Mouse (Mus musculus) Patski (cell line): ENCODE measurements around the gene Tctn3. TPM values are rescaled to one million over a fixed set of nuclear protein-coding genes. Genes with fewer than 3 reads are reported as not detected.

Experiments
- ATAC-seq: fragments of 100-300 bp; one replicate; pipeline ENCODE4 v1.8.0; 2021
- CTCF ChIA-PET: fragments of 350-600 bp; sonication (Branson Sonifier 250); formaldehyde crosslinking; loops from one replicate; lab custom pipeline; 2022; ENCODE audit warnings: inconsistent platforms; lab: Charles Lee
- POLR2A ChIA-PET: fragments of 350-600 bp; sonication (Branson Sonifier 250); formaldehyde crosslinking; loops from one replicate; lab custom pipeline; 2022; ENCODE audit warnings: antibody characterized with exemption, inconsistent platforms; lab: Charles Lee
- DNase-seq: peaks from one replicate; pipeline ENCODE4 v3.0.0-alpha.2; 2011; ENCODE audit warnings: low read depth, low spot score
- H3K27me3 ChIP-seq: fragments of 371-371 bp; one replicate; pipeline ENCODE4 v1.5.1; 2021
- CTCF ChIP-seq: fragments of 100-300 bp; IDR thresholded peaks from one replicate; pipeline ENCODE4 v1.5.1; 2021
- in situ Hi-C: fragments of 300-500 bp; cut with MboI; formaldehyde crosslinking; loops from 3 replicates; pipeline ENCODE4 v1.11.1; 2018; ENCODE audit warnings: low pct_unique_long_range_greater_than_20kb, mixed read lengths
- polyA plus RNA-seq: library from polyadenylated mRNA; unstranded; gene quantifications from one replicate; pipeline ENCODE4 v1.2.3, GENCODE M21; 2021

Gene Tctn3
- 19.9 TPM for polyA plus RNA-seq

DNA sequence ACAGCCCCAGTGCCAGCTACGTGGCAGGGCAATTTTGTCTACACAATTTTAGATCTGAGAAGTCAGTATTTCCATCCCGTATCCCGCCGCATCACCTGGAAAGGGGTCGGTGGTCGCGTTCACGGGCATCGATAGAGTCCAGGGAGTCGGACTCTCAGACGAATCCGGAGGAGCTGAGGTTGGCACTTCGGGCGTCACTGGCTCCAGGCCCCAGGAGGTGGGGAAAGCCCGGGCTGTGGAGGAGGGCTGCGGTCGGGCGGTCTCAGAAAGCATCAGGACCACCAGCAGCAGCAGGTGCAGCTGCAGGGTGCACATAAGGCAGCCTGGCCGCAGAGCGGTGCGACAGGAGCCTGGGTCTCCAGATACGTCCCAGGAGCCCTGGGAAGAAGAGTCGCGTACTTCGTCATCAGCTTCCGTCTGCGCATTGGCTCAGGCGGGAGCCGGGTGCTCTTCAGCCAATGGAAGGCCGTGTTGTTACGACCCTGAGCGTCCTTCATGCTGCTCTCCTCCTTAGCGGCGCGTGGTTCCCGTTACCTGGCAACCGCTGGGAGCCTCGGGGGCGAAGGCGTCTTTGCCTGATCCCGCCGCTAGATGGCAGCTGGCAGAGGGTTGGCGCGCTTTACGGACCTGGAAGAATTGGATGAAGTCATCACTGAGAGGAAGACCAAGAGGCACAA is at the start of gene Tctn3, which contains the start of gene Entpd1:
TSS of gene Tctn3 (minus strand) at position 404 of the 677 bp plus-strand sequence.
TSS of gene Entpd1 (plus strand) at position 537 of the 677 bp plus-strand sequence.
- peak; percentile 99 for TF ChIP-seq CTCF
- DNase-seq (peak; percentile 91), ATAC-seq (peak; percentile 99)
- peaks cover 8% of the 10 kb centered on the region for H3K27me3 ChIP-seq
- in situ Hi-C loops, result loop anchor here (5.0 to 10.0 kb wide), 2 partner anchors 110 to 223 kb away; partner anchors contain the start of gene Ccnj
- POLR2A ChIA-PET, result interaction anchor here (1.7 kb wide), 1 partner anchor 110 kb away, joined by 9 read pairs; no protein-coding TSS in a partner anchor
- CTCF ChIA-PET, result interaction anchor here (0.8 to 8.4 kb wide), 9 partner anchors 13 to 266 kb away, joined by 3 to 69 read pairs (median 3); no protein-coding TSS in a partner anchor

DNA sequence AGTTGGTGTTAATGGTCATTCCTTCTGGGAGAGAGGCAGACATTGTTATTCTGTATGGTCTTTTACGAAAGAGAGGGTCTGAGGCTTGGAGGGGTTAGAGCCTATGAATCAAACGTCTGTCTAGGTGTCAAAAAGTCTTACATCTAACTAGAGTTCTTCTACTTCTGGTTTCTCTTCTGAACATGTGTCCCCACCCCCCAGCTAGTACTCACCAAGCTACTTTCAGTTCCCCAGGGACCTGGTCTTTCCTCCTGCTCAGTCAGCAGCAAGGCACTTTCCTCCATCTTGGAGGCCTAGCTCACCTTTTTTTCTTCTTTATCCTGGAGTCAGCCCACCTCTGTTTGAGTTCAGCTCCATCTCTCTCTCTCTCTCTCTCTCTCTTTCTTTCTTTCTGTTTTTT is 49.1 kb upstream of the Tctn3 start:
- POLR2A ChIA-PET, result interaction anchor here (0.5 kb wide), 1 partner anchor 322 kb away, joined by 4 read pairs; no protein-coding TSS in a partner anchor
- CTCF ChIA-PET, result interaction anchor here (1.1 to 1.3 kb wide), 2 partner anchors 21 to 61 kb away, joined by 3 read pairs; no protein-coding TSS in a partner anchor
- ATAC-seq (no peak), DNase-seq (no peak)
- H3K27me3 ChIP-seq, result peaks cover 23% of the 10 kb centered on the region
- in situ Hi-C loops, result no loop called here
- no peak for TF ChIP-seq CTCF

DNA sequence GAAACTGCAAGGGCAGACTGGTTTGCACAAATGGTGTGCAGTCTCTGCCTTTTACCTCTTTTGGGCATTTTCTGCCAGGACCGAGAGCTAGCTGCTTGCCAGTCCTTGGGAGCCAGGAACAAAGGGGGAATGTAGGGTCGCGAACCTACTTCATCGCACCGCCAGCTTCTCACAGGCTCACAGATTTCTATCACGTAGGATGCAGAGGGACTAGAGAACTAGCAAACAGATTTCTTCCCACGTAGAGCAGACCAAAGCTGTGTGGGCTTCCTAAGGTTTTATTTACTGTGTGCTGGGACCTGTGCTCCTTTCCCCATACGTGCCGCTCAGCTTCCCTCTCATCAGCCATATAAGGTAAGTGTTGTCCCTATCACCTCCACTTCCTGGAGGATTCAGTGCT is 48.5 kb upstream of the Tctn3 start:
- in situ Hi-C loops, result no loop called here
- H3K27me3 ChIP-seq, result peaks cover 23% of the 10 kb centered on the region
- ATAC-seq, result no peak
- ChIA-PET CTCF (interaction anchor here (1.1 kb wide), 1 partner anchor 20 kb away, joined by 3 read pairs; no protein-coding TSS in a partner anchor), POLR2A (interaction anchor here (1.1 kb wide), 1 partner anchor 9 kb away, joined by 4 read pairs; no protein-coding TSS in a partner anchor)
- TF ChIP-seq CTCF, result no peak
- DNase-seq, result no peak

DNA sequence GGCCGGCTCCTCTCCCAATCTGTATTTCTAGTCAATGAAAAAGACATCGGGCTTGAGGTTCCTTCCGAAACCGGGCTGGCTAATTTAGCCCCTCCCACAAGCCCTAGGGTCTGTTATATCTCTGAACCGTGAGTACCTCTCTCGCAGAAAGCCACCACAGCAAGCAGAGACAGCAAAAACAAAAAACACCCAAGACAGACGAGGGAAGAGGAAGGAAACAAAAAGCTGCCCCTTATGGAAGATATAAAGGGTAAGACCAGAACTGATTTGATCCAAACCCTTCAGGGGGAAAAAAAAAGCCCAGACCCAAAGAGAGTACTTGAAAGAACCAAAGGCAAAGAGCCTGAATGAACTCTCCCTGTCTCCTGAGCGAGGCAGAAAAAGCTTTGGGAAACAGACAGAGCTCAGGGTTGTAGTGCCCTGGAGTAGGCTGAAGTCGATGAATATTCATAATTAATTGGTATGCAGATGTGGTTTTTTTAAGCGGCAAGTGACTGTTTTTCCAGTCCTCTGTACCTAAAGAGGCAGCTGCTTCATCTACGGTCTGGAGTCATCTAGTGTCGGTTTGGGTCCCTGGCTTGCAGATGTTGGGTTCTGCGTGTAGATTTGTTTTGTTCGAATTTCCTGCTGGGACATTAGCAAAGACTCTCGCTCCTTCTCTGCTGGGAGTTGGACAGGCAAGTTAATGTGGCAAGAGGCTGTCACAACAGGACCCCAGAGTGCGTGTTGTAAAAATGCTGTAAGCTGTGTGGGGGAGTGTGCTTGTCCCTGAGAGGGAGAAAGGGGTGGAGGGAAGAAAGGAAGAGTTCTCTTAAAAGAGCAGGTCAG is 47.8 kb upstream of the Tctn3 start:
- TF ChIP-seq CTCF, result no peak
- no peak for DNase-seq
- in situ Hi-C loops, result no loop called here
- ATAC-seq, result no peak
- ChIA-PET CTCF (interaction anchor here (1.3 kb wide), 1 partner anchor 62 kb away, joined by 4 read pairs; no protein-coding TSS in a partner anchor), POLR2A (interaction anchor here (0.8 to 1.1 kb wide), 2 partner anchors 9 to 61 kb away, joined by 4 to 9 read pairs; no protein-coding TSS in a partner anchor)
- H3K27me3 ChIP-seq, result peaks cover 23% of the 10 kb centered on the region

DNA sequence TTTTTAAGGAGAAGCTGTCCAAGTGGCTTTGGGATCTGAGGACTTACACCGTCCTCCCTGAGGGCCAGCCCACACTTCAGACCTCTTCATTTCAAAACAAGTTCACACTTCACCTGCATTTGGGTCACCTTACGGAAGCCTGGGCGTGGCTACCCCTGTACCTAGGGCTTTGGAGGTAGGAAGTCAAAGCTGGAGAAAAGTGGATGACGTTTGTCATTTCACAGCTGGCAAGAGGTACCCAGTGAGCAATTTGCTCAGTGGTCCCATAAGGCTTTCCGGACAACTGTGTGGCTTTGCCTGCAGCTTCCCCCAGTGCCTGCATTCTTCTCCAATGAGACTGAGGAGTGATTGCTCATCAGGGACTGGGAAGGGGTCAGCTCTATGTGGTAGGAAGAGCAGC is 46.9 kb upstream of the Tctn3 start:
- DNase-seq, result no peak
- TF ChIP-seq CTCF, result no peak
- ATAC-seq, result no peak
- in situ Hi-C loops, result no loop called here
- ChIA-PET POLR2A (interaction anchor here (0.8 to 0.9 kb wide), 3 partner anchors 22 to 62 kb away, joined by 3 to 9 read pairs (median 3); no protein-coding TSS in a partner anchor), CTCF (interaction anchor here (1.3 kb wide), 1 partner anchor 63 kb away, joined by 4 read pairs; no protein-coding TSS in a partner anchor)
- H3K27me3 ChIP-seq, result peaks cover 23% of the 10 kb centered on the region

DNA sequence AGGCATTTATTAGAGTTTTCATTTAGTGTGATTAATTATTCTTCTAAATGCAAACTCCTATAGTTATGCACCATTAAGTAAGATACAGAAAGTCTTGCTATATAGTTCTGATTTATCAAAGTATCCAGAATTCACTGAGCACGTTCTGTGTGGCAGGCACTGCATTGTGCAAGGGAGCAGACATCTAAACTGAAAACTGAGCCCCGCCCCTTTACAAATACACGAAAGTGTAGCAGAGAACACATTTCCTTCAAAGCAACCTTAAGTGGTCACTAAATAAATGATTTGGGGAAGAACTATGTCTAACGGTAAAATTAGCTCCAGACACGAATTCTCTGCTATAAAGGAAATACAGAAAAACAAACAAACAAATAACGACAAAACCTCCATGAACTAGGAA is 46.2 kb upstream of the Tctn3 start:
- in situ Hi-C loops, result no loop called here
- TF ChIP-seq CTCF, result no peak
- ATAC-seq, result no peak
- no peak for DNase-seq
- POLR2A ChIA-PET, result interaction anchor here (0.9 kb wide), 1 partner anchor 24 kb away, joined by 3 read pairs; no protein-coding TSS in a partner anchor
- CTCF ChIA-PET, result interaction anchor here (1.3 kb wide), 1 partner anchor 63 kb away, joined by 4 read pairs; no protein-coding TSS in a partner anchor
- H3K27me3 ChIP-seq, result peaks cover 23% of the 10 kb centered on the region

DNA sequence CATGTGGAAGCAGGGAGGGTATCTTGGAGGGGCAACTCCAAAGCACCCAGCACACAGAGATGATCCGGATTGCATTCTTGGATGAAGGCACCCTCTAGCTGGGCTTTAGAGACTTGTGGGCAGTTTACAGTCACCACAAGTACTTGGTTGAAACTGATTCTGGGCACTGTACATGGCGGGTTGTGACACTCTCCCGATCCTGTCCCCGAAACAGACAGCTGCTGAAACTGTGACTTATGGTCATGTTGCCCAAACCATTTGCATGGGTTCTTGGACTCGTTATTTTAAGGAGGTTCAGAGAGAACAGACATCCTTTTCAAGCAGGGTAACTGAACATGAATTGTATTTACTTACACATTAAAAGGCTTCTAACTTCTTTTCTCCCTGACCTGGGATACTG is 44.2 kb upstream of the Tctn3 start:
- no peak for DNase-seq
- in situ Hi-C loops, result no loop called here
- TF ChIP-seq CTCF, result no peak
- ATAC-seq, result no peak
- peaks cover 26% of the 10 kb centered on the region for H3K27me3 ChIP-seq
- ChIA-PET POLR2A (no interaction called here), CTCF (interaction anchor here (0.6 kb wide), 1 partner anchor 11 kb away, joined by 4 read pairs; no protein-coding TSS in a partner anchor)

DNA sequence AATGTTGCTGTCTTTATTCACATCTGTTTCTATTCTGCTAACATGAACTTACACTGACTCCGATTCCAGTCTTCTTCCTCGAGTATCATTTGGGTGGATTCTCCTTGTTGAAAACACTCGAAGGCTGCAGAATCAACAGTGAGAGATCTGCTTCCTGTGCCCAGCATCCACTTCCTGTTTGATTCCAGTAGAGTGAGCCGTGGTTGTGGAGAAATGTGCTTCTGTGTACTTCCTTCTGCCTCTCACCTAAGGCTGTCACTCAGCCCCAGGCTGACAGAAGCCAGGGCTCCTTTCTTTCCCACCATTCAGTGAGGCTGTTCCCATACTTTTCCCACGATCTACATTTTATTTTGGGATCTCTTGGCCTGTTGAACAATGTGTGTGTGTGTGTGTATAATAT is 38.1 kb upstream of the Tctn3 start:
- POLR2A ChIA-PET, result no interaction called here
- ATAC-seq (no peak), DNase-seq (no peak)
- CTCF ChIA-PET, result no interaction called here
- peaks cover 7% of the 10 kb centered on the region for H3K27me3 ChIP-seq
- in situ Hi-C loops, result no loop called here
- no peak for TF ChIP-seq CTCF

DNA sequence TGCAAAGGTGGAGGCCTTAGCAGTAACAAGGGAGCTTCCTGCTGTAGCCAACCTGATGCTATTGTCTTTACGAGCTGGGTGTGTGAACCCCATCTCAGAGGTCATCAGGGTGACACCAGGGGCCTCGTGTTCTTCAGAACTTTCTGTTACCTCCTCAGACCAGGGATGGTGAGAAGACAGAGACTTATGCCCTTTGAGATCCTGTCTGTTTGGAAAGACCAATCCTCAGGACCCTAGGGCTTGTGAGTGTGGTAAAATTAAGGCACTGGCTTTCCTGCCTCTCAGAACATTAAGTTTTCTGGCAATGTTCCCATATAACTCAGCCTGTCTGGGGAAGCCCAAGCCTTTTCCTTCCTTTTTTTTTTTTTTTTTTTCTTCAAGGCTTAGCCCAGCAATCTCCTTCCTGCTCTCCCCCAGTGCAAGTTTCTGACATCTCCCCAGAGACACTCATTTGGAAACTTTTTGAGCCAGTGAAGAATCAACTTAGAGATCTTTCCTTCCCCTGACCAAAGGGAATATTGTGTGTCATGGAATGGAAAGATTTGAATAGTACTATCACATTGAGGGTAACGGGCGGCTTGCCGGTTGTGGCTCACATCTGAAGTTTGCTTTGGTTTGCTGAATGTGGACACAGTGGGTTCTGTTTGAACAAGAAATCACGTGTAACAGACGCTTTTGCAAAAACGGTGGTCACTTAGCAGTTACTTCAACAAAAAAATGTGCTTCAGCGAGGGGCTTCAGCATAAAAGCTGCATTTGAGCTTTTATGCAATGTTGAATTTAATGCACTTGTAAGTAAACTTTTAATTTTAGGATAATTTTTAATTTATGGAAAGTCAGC is 35.5 kb upstream of the Tctn3 start:
- POLR2A ChIA-PET, result no interaction called here
- in situ Hi-C loops, result no loop called here
- H3K27me3 ChIP-seq, result peaks cover 3% of the 10 kb centered on the region
- ATAC-seq (no peak), DNase-seq (no peak)
- CTCF ChIA-PET, result interaction anchor here (1.0 kb wide), 1 partner anchor 92 kb away, joined by 3 read pairs; no protein-coding TSS in a partner anchor
- TF ChIP-seq CTCF, result no peak
